Mouse (Mus musculus) CH12.LX (cell line): Measurements from ENCODE around the gene Galnt14. TPM values are rescaled to one million over a fixed set of nuclear protein-coding genes. Genes with fewer than 3 reads are reported as not detected.

Experiments
- DNase-seq: peaks from one replicate; pipeline ENCODE4 v3.0.0-alpha.2; 2013; ENCODE audit errors: extremely low read depth
- H3K27ac ChIP-seq: 2 replicates; pipeline ENCODE4 v1.5.1; 2012; ENCODE audit warnings: low read depth, mild to moderate bottlenecking, control low read depth, moderate library complexity; ENCODE audit not compliant: insufficient read depth
- H3K27me3 ChIP-seq: replicated peaks from 2 replicates; pipeline ENCODE3; 2012; ENCODE audit warnings: inconsistent platforms
- H3K36me3 ChIP-seq, 2 experiments: replicated peaks in 1 of 2; 2 replicates each; pipeline versions ENCODE3 to v1.6.1; 2012; ENCODE audit warnings: inconsistent platforms in 1 of 2, low read length in 1 of 2, mild to moderate bottlenecking in 1 of 2, mixed read lengths in 1 of 2, moderate library complexity in 1 of 2; ENCODE audit not compliant: control insufficient read depth in 1 of 2, insufficient read depth in 1 of 2
- H3K4me1 ChIP-seq, 2 experiments: 2 replicates each; pipeline ENCODE4 v1.6.1; 2012; ENCODE audit warnings: inconsistent platforms in 1 of 2, moderate library complexity in 1 of 2; ENCODE audit not compliant: insufficient read depth in 2 of 2, control insufficient read depth in 1 of 2
- H3K4me2 ChIP-seq: 2 replicates; pipeline ENCODE4 v1.6.1; 2012; ENCODE audit warnings: low read depth, mild to moderate bottlenecking, control low read depth; ENCODE audit not compliant: poor library complexity, insufficient read depth, severe bottlenecking
- H3K4me3 ChIP-seq, 3 experiments: fragments of 150-350 bp in 1 of 3; sonication (generic) in 1 of 3; replicated peaks in 1 of 3; 2 replicates each; pipeline versions ENCODE3 to v1.5.1; 2011 to 2012; ENCODE audit warnings: low read depth in 2 of 3, low read length in 2 of 3, mild to moderate bottlenecking in 2 of 3, moderate library complexity in 2 of 3, control low read depth in 1 of 3, improper control_type of control experiment in 1 of 3, inconsistent platforms in 1 of 3, mixed read lengths in 1 of 3; ENCODE audit not compliant: poor library complexity in 1 of 3
- H3K79me2 ChIP-seq: replicated peaks from 2 replicates; pipeline ENCODE4 v1.6.1; 2012; ENCODE audit warnings: mild to moderate bottlenecking, moderate library complexity; ENCODE audit not compliant: control insufficient read depth, poor library complexity, insufficient read depth, severe bottlenecking; ENCODE audit errors: extremely low read depth
- H3K9ac ChIP-seq: 2 replicates; pipeline ENCODE4 v1.6.1; 2012; ENCODE audit warnings: low read depth, mild to moderate bottlenecking, control low read depth, moderate library complexity; ENCODE audit not compliant: insufficient read depth
- H3K9me3 ChIP-seq: replicated peaks from 2 replicates; pipeline ENCODE3; 2012; ENCODE audit warnings: low read length, inconsistent platforms, mixed read lengths
- BHLHE40 ChIP-seq: IDR thresholded peaks from 2 replicates; pipeline ENCODE4 v1.6.1; 2011; ENCODE audit warnings: mild to moderate bottlenecking, low read depth, low read length, improper control_type of control experiment
- CHD1 ChIP-seq: IDR thresholded peaks from 2 replicates; pipeline ENCODE4 v1.6.1; 2012; ENCODE audit warnings: low read depth, low read length, improper control_type of control experiment, inconsistent platforms
- CHD2 ChIP-seq: IDR thresholded peaks from 2 replicates; pipeline ENCODE4 v1.6.1; 2011; ENCODE audit warnings: low read length, improper control_type of control experiment
- CTCF ChIP-seq, 2 experiments: IDR thresholded peaks in 1 of 2; conservative IDR thresholded peaks in 1 of 2; 2 replicates each; pipeline ENCODE4 v1.5.1; 2011 to 2012; ENCODE audit warnings: low read depth in 2 of 2, low read length in 2 of 2, improper control_type of control experiment in 1 of 2, inconsistent platforms in 1 of 2, mild to moderate bottlenecking in 1 of 2, moderate library complexity in 1 of 2
- EP300 ChIP-seq: IDR thresholded peaks from 2 replicates; pipeline ENCODE4 v1.6.1; 2011; ENCODE audit warnings: low read length, improper control_type of control experiment
- ETS1 ChIP-seq: conservative IDR thresholded peaks from 2 replicates; pipeline ENCODE4 v1.6.1; 2012; ENCODE audit warnings: low read depth, mild to moderate bottlenecking, inconsistent platforms, low read length, improper control_type of control experiment, moderate library complexity
- HCFC1 ChIP-seq: IDR thresholded peaks from 2 replicates; pipeline ENCODE4 v1.6.1; 2012; ENCODE audit warnings: low read depth, mild to moderate bottlenecking, inconsistent platforms, low read length, improper control_type of control experiment
- IRF4 ChIP-seq: IDR thresholded peaks from 2 replicates; pipeline ENCODE4 v1.6.1; 2014; ENCODE audit warnings: low read depth, mild to moderate bottlenecking, inconsistent platforms, low read length, improper control_type of control experiment
- JUN ChIP-seq: IDR thresholded peaks from 2 replicates; pipeline ENCODE4 v1.6.1; 2011; ENCODE audit warnings: low read depth, mild to moderate bottlenecking, low read length, improper control_type of control experiment, moderate library complexity; ENCODE audit not compliant: insufficient read depth
- JUND ChIP-seq: conservative IDR thresholded peaks from 2 replicates; pipeline ENCODE4 v1.6.1; 2011; ENCODE audit warnings: low read depth, low read length, improper control_type of control experiment
- MAFK ChIP-seq: IDR thresholded peaks from 2 replicates; pipeline ENCODE4 v1.6.1; 2011; ENCODE audit warnings: low read length, improper control_type of control experiment; ENCODE audit not compliant: insufficient replicate concordance
- MAX ChIP-seq: IDR thresholded peaks from 2 replicates; pipeline ENCODE4 v1.6.1; 2011; ENCODE audit warnings: low read length, improper control_type of control experiment
- MAZ ChIP-seq: IDR thresholded peaks from 2 replicates; pipeline ENCODE4 v1.6.1; 2012; ENCODE audit warnings: low read depth, mild to moderate bottlenecking, inconsistent platforms, low read length, improper control_type of control experiment, moderate library complexity
- MEF2A ChIP-seq: IDR thresholded peaks from 2 replicates; pipeline ENCODE4 v1.6.1; 2014; ENCODE audit warnings: low read depth, mild to moderate bottlenecking, inconsistent platforms, low read length, improper control_type of control experiment, borderline replicate concordance
- NRF1 ChIP-seq: IDR thresholded peaks from 2 replicates; pipeline ENCODE4 v1.6.1; 2014; ENCODE audit warnings: low read depth, mild to moderate bottlenecking, inconsistent platforms, low read length, improper control_type of control experiment, moderate library complexity
- PAX5 ChIP-seq: IDR thresholded peaks from 2 replicates; pipeline ENCODE4 v1.6.1; 2012; ENCODE audit warnings: low read length, inconsistent platforms, mixed read lengths
- POLR2A ChIP-seq: IDR thresholded peaks from 2 replicates; pipeline ENCODE4 v1.6.1; 2011; ENCODE audit warnings: low read depth, mild to moderate bottlenecking, improper control_type of control experiment, low read length
- POLR2AphosphoS2 ChIP-seq: IDR thresholded peaks from 2 replicates; pipeline ENCODE4 v1.6.1; 2011; ENCODE audit warnings: low read depth, low read length, improper control_type of control experiment
- RAD21 ChIP-seq: IDR thresholded peaks from 2 replicates; pipeline ENCODE4 v1.6.1; 2011; ENCODE audit warnings: low read depth, mild to moderate bottlenecking, low read length, improper control_type of control experiment, moderate library complexity
- RCOR1 ChIP-seq: conservative IDR thresholded peaks from 2 replicates; pipeline ENCODE4 v1.6.1; 2012; ENCODE audit warnings: low read depth, mild to moderate bottlenecking, inconsistent platforms, low read length, improper control_type of control experiment
- SIN3A ChIP-seq: IDR thresholded peaks from 2 replicates; pipeline ENCODE4 v1.6.1; 2012; ENCODE audit warnings: low read length, improper control_type of control experiment, inconsistent platforms
- SMC3 ChIP-seq: IDR thresholded peaks from 2 replicates; pipeline ENCODE4 v1.6.1; 2011; ENCODE audit warnings: low read depth, low read length, improper control_type of control experiment
- TBP ChIP-seq: conservative IDR thresholded peaks from 2 replicates; pipeline ENCODE4 v1.6.1; 2011; ENCODE audit warnings: low read depth, low read length, improper control_type of control experiment
- TCF12 ChIP-seq: IDR thresholded peaks from 2 replicates; pipeline ENCODE4 v1.6.1; 2014; ENCODE audit warnings: low read depth, mild to moderate bottlenecking, inconsistent platforms, low read length, improper control_type of control experiment
- UBTF ChIP-seq: IDR thresholded peaks from 2 replicates; pipeline ENCODE4 v1.6.1; 2012; ENCODE audit warnings: low read depth, mild to moderate bottlenecking, inconsistent platforms, low read length, improper control_type of control experiment, moderate library complexity
- USF1 ChIP-seq: IDR thresholded peaks from 2 replicates; pipeline ENCODE4 v1.6.1; 2014; ENCODE audit warnings: low read depth, mild to moderate bottlenecking, inconsistent platforms, low read length, improper control_type of control experiment
- USF2 ChIP-seq: conservative IDR thresholded peaks from 2 replicates; pipeline ENCODE4 v1.6.1; 2011; ENCODE audit warnings: low read depth, low read length, improper control_type of control experiment
- ZKSCAN1 ChIP-seq: IDR thresholded peaks from 2 replicates; pipeline ENCODE4 v1.6.1; 2012; ENCODE audit warnings: low read depth, inconsistent platforms, low read length, improper control_type of control experiment, borderline replicate concordance
- ZNF384 ChIP-seq: IDR thresholded peaks from 2 replicates; pipeline ENCODE4 v1.6.1; 2012; ENCODE audit warnings: low read depth, low read length, improper control_type of control experiment, inconsistent platforms
- dilution Hi-C: fragments of 300-500 bp; cut with MboI; formaldehyde crosslinking; loops from 2 replicates; pipeline ENCODE4 v1.14.3; 2020; ENCODE audit warnings: low sequenced_read_pairs; ENCODE audit not compliant: extremely low pct_unique_long_range_greater_than_20kb, extremely low pct_ligation_motif_present
- in situ Hi-C: fragments of 300-500 bp; cut with MboI; formaldehyde crosslinking; loops from 3 replicates; pipeline ENCODE4 v1.14.3; 2019; ENCODE audit warnings: low sequenced_read_pairs, low pct_ligation_motif_present, low pct_unique_long_range_greater_than_20kb, mixed read lengths
- polyA plus RNA-seq: library from polyadenylated mRNA; unstranded; fragments of >175 nt; gene quantifications from 2 replicates; pipeline ENCODE4 v1.2.1, GENCODE M21; 2012; ENCODE audit warnings: low read depth; ENCODE audit not compliant: insufficient read length
- total RNA-seq, 2 experiments: library from RNA; depleted of rRNA; stranded (reverse); fragments of 300-350 nt in 1 of 2; fragments of >200 nt in 1 of 2; gene quantifications; 2 replicates each; pipeline ENCODE4 v1.2.3; 2012 to 2014

Galnt14 gene
- total and polyA plus RNA-seq, 3 experiments = 1.0 to 5.8 (median 2.4) TPM

GRCm38 (mm10) chr17:73716684-73717083, 6.4 kb upstream of the Galnt14 start:
- H3K4me1 ChIP-seq = peaks cover 31 to 74% of the 10 kb centered on the region in 2 experiments
- H3K9ac ChIP-seq = no peak overlapping the region; the same call in 1 of the 2 replicates
- TF ChIP-seq EP300 (peak; percentile 62), JUND (no peak), MAFK (no peak), ETS1 (peak; percentile 59; the same call in 1 of the 2 replicates), IRF4 (peak; percentile 41; the same call in 1 of the 2 replicates), JUN (no peak), PAX5 (no peak), POLR2AphosphoS2 (no peak), MAZ (no peak), BHLHE40 (peak; percentile 38; the same call in 1 of the 2 replicates), CHD2 (peak; percentile 62; the same call in 1 of the 2 replicates), TCF12 (peak; percentile 54; the same call in 1 of the 2 replicates), CHD1 (0 out of 2 replicates have a peak, but pooled peaks have one; percentile 29)
- TF ChIP-seq, all 38 proteins: peak for 7
- Histone ChIP-seq H3K36me3 (no peaks in the 10 kb centered on the region), H3K27ac (peak overlapping the region; percentile 44; the same call in 1 of the 2 replicates), H3K4me2 (peak overlapping the region; percentile 48), H3K79me2 (no peaks in the 10 kb centered on the region), H3K27me3 (peaks cover 4% of the 10 kb centered on the region), H3K4me3 (no peak overlapping the region), H3K9me3 (no peaks in the 10 kb centered on the region)
- dilution Hi-C loops = no loop called here
- DNase-seq = no peak
- in situ Hi-C loops = no loop called here

DNA sequence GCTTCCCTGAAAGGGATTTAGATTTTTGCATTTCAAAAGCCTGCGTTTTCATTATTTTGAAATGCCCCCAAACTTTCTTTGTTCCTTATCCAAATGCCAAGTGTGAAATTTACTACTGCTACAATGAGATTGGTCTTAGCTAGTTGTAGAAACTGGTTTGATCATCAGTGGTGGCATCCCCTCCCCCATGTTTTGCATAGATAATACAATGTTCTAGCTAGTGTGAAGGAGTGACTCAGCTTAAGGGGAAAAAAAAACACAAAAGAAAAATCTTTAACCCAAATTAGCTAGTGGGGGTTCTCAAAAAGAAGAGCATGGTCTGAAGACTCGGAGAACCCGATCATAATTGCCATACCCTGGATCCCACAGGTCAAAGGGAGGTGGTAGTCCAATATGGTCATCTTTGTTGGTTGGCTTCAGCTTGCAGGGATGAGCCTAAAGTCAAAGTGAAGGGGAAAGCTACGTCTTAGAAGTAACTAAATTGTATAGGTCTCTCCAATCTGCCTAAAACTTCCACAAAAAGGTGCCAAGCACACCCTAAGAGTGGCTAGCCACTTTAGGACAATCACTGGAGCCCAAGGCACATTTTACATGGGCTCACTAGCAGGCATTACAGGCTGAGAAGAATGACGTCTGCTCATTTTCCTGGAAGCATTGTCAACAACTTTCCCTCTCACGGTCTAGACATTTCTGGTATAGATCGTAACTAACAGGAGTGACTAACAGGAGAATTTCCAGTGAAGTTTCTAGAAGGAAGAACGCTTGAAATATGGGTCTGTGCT, 4.4 kb upstream of the Galnt14 start:
- peaks cover 22% of the 10 kb centered on the region for H3K27me3 ChIP-seq
- peak; percentile 76 for DNase-seq
- TF ChIP-seq MAFK (peak; percentile 61; the same call in 1 of the 2 replicates), ZNF384 (peak; percentile 82), PAX5 (no peak), TBP (peak; percentile 95), MAZ (no peak), TCF12 (0 out of 2 replicates have a peak, but pooled peaks have one; percentile 36), SMC3 (no peak), CTCF (conservative IDR thresholded peaks at IDR 0.05 in 1 of 2, IDR thresholded peaks at IDR 0.05 in 1 of 2; ENCODE audit: low read depth in 2 of 2, low read length in 2 of 2) (no peak), USF1 (no peak), SIN3A (0 out of 2 replicates have a peak, but pooled peaks have one; percentile 30), BHLHE40 (peak; percentile 38; the same call in 1 of the 2 replicates), IRF4 (peak; percentile 38), POLR2A (peak; percentile 62), USF2 (no peak), RAD21 (no peak), ZKSCAN1 (no peak), EP300 (peak; percentile 63), RCOR1 (no peak), UBTF (no peak), CHD2 (peak; percentile 75), MAX (no peak), HCFC1 (no peak), NRF1 (no peak), MEF2A (no peak), CHD1 (no peak)

More for the DNA sequence above, 4.4 kb upstream of the Galnt14 start:
- peaks cover 29 to 68% of the 10 kb centered on the region in 2 experiments for H3K4me1 ChIP-seq
- H3K4me3 ChIP-seq = no peak overlapping the region
- in situ Hi-C loops (no loop called here), dilution Hi-C loops (no loop called here)
- peak overlapping the region; percentile 57 for H3K27ac ChIP-seq
- H3K9ac ChIP-seq = 0 out of 2 replicates have a peak overlapping the region, but pooled peaks have one; percentile 39
- no peaks in the 10 kb centered on the region for H3K9me3 ChIP-seq
- H3K4me2 ChIP-seq = peak overlapping the region; percentile 55; the same call in 1 of the 2 replicates
- no peaks in the 10 kb centered on the region for H3K79me2 ChIP-seq
- H3K36me3 ChIP-seq = no peaks in the 10 kb centered on the region
